Mouse (Mus musculus) ovary, postnatal 14 days (tissue): Measurements from ENCODE around the gene Gm20538.

ENCODE experiments used
- DNase-seq: peaks from one replicate; pipeline ENCODE4 v3.0.0; 2022; ENCODE audit warnings: low spot score

Gene Gm20538

GRCm38 (mm10) chr19:44530018-44530417 lies 22.6 kb downstream of the Gm20538 start:
- DNase-seq = no peak

- DNase-seq = no peak
Measured at GRCm38 (mm10) chr19:44525551-44526205, 27.0 kb downstream of the Gm20538 start.

GRCm38 (mm10) chr19:44519152-44519551 lies 33.5 kb downstream of the Gm20538 start:
- peak; percentile 22 for DNase-seq

- DNase-seq = no peak
Measured at GRCm38 (mm10) chr19:44517996-44518768, 34.4 kb downstream of the Gm20538 start.

GRCm38 (mm10) chr19:44515769-44516168 lies 36.9 kb downstream of the Gm20538 start:
- no peak for DNase-seq

GRCm38 (mm10) chr19:44514521-44515451 lies 37.8 kb downstream of the Gm20538 start:
- DNase-seq = no peak

- no peak for DNase-seq
Measured at GRCm38 (mm10) chr19:44513921-44514482, 38.6 kb downstream of the Gm20538 start.

- DNase-seq = no peak
Measured at GRCm38 (mm10) chr19:44513054-44513833, 39.4 kb downstream of the Gm20538 start.

- no peak for DNase-seq
Measured at GRCm38 (mm10) chr19:44512601-44513000, 40.0 kb downstream of the Gm20538 start.

GRCm38 (mm10) chr19:44511451-44512231 lies 41.0 kb downstream of the Gm20538 start:
- no peak for DNase-seq

- DNase-seq = no peak
Measured at GRCm38 (mm10) chr19:44510534-44511175, 42.0 kb downstream of the Gm20538 start.

GRCm38 (mm10) chr19:44502741-44503140 lies 49.9 kb downstream of the Gm20538 start:
- no peak for DNase-seq

GRCm38 (mm10) chr19:44501925-44502324 lies 50.7 kb downstream of the Gm20538 start:
- DNase-seq = no peak

- no peak for DNase-seq
Measured at GRCm38 (mm10) chr19:44500240-44500639, 52.4 kb downstream of the Gm20538 start.

- no peak for DNase-seq
Measured at GRCm38 (mm10) chr19:44498936-44499335, 53.7 kb downstream of the Gm20538 start.

GRCm38 (mm10) chr19:44496941-44497340 lies 55.7 kb downstream of the Gm20538 start:
- DNase-seq = no peak

- no peak for DNase-seq
Measured at GRCm38 (mm10) chr19:44496511-44496910, 56.1 kb downstream of the Gm20538 start.
